Mouse (Mus musculus) myocyte (in vitro differentiated cells): ENCODE results near the gene Rd3l. TPM values are rescaled to one million over a fixed set of nuclear protein-coding genes. Genes with fewer than 3 reads are reported as not detected.
"Not testable (repeated sequence)": the region's sequence is repeated elsewhere in the genome, so short reads cannot be mapped to it uniquely, and the experiment has no call there.

Experiments used
- H3K27me3 ChIP-seq: one replicate; pipeline ENCODE4 v1.6.1; 2011; ENCODE audit not compliant: control insufficient read depth, insufficient read depth, insufficient read length
- H3K36me3 ChIP-seq: one replicate; pipeline ENCODE4 v1.6.1; 2011; ENCODE audit not compliant: control insufficient read depth, insufficient read depth
- H3K4me2 ChIP-seq: one replicate; pipeline ENCODE4 v1.6.1; 2011; ENCODE audit warnings: low read depth, control low read depth
- H3K4me3 ChIP-seq: one replicate; pipeline ENCODE4 v1.5.1; 2011; ENCODE audit warnings: mild to moderate bottlenecking, control low read depth, moderate library complexity
- H3K79me2 ChIP-seq: one replicate; pipeline ENCODE4 v1.6.1; 2011; ENCODE audit not compliant: control insufficient read depth, insufficient read depth
- H3ac ChIP-seq: one replicate; pipeline ENCODE4 v1.6.1; 2011; ENCODE audit not compliant: control insufficient read depth, insufficient read length
- CEBPB ChIP-seq: IDR thresholded peaks from 2 replicates; pipeline ENCODE4 v1.6.1; 2011; ENCODE audit warnings: mild to moderate bottlenecking, moderate library complexity; ENCODE audit not compliant: poor library complexity, insufficient read depth, severe bottlenecking
- E2F4 ChIP-seq: IDR thresholded peaks from one replicate; pipeline ENCODE4 v1.6.1; 2011; ENCODE audit warnings: mild to moderate bottlenecking, control low read depth, moderate library complexity; ENCODE audit not compliant: insufficient read depth
- MAX ChIP-seq: IDR thresholded peaks from one replicate; pipeline ENCODE4 v1.6.1; 2011; ENCODE audit warnings: low read depth, mild to moderate bottlenecking, control low read depth
- MYOD1 ChIP-seq, 3 experiments: IDR thresholded peaks; one replicate each; pipeline ENCODE4 v1.6.1; 2011; ENCODE audit warnings: control low read depth in 2 of 3, low read depth in 2 of 3, mild to moderate bottlenecking in 2 of 3, moderate library complexity in 1 of 3; ENCODE audit not compliant: insufficient read length in 2 of 3, control insufficient read depth in 1 of 3
- MYOG ChIP-seq, 3 experiments: IDR thresholded peaks; one replicate each; pipeline ENCODE4 v1.6.1; 2011; ENCODE audit warnings: control low read depth in 2 of 3, low read depth in 2 of 3, mild to moderate bottlenecking in 2 of 3; ENCODE audit not compliant: insufficient read length in 2 of 3, control insufficient read depth in 1 of 3, insufficient read depth in 1 of 3
- POLR2A ChIP-seq: IDR thresholded peaks from one replicate; pipeline ENCODE4 v1.6.1; 2011; ENCODE audit warnings: low read depth, mild to moderate bottlenecking, control low read depth, moderate library complexity; ENCODE audit not compliant: insufficient read length
- POLR2AphosphoS2 ChIP-seq: IDR thresholded peaks from one replicate; pipeline ENCODE4 v1.6.1; 2011; ENCODE audit warnings: low read depth, control low read depth; ENCODE audit not compliant: insufficient read length
- REST ChIP-seq: IDR thresholded peaks from one replicate; pipeline ENCODE4 v1.6.1; 2011; ENCODE audit warnings: mild to moderate bottlenecking, control low read depth, moderate library complexity; ENCODE audit not compliant: insufficient read depth, insufficient read length
- SRF ChIP-seq: IDR thresholded peaks from one replicate; pipeline ENCODE4 v1.6.1; 2011; ENCODE audit warnings: low read depth; ENCODE audit not compliant: control insufficient read depth, insufficient read length
- TCF12 ChIP-seq: IDR thresholded peaks from one replicate; pipeline ENCODE4 v1.6.1; 2011; ENCODE audit warnings: mild to moderate bottlenecking, control low read depth; ENCODE audit not compliant: poor library complexity, insufficient read depth, severe bottlenecking
- TCF3 ChIP-seq: IDR thresholded peaks from one replicate; pipeline ENCODE4 v1.6.1; 2011; ENCODE audit warnings: low read depth, control low read depth; ENCODE audit not compliant: insufficient read length
- USF1 ChIP-seq: IDR thresholded peaks from one replicate; pipeline ENCODE4 v1.6.1; 2011; ENCODE audit warnings: low read depth, mild to moderate bottlenecking, control low read depth, moderate library complexity
- polyA plus RNA-seq: library from polyadenylated mRNA; unstranded; fragments of >200 nt; fragmentation: generic; extraction: Trizol; gene quantifications from one replicate; pipeline ENCODE4 v1.2.1, GENCODE M21; 2012; ENCODE audit warnings: missing spikeins

The Rd3l gene
- polyA plus RNA-seq, 1 experiment, result not detected

GRCm38 (mm10) chr12:111945115-111945514, 36.0 kb downstream of the Rd3l start:
- Histone ChIP-seq H3K4me2 (no peak overlapping the region), H3K36me3 (no peaks in the 10 kb centered on the region), H3K79me2 (no peaks in the 10 kb centered on the region), H3ac (no peak overlapping the region), H3K4me3 (no peak overlapping the region), H3K27me3 (no peaks in the 10 kb centered on the region)
- TF ChIP-seq SRF, result no peak
- TF ChIP-seq MYOG (IDR thresholded peaks at IDR 0.05; ENCODE audit: control insufficient read depth in 1 of 3, insufficient read depth in 1 of 3, insufficient read length in 2 of 3, low read depth in 2 of 3), result peak in 1 of 3 experiments; percentile 44
- TF ChIP-seq REST, result no peak
- peak in 1 of 3 experiments; percentile 25 for TF ChIP-seq MYOD1 (IDR thresholded peaks at IDR 0.05; ENCODE audit: control insufficient read depth in 1 of 3, insufficient read length in 2 of 3, low read depth in 2 of 3)

GRCm38 (mm10) chr12:111944065-111944987, 36.8 kb downstream of the Rd3l start:
- H3K4me2 ChIP-seq, result peak overlapping the region; percentile 22
- H3K27me3 ChIP-seq, H3K79me2 ChIP-seq, H3ac ChIP-seq, H3K4me3 ChIP-seq, H3K36me3 ChIP-seq: not testable (repeated sequence)

- H3K4me2 ChIP-seq, result peak overlapping the region; percentile 22
- no peak overlapping the region for H3K4me3 ChIP-seq
- H3K27me3 ChIP-seq, result no peaks in the 10 kb centered on the region
- TF ChIP-seq CEBPB (no peak), REST (no peak), POLR2AphosphoS2 (no peak), SRF (no peak), MYOD1 (IDR thresholded peaks at IDR 0.05; ENCODE audit: control insufficient read depth in 1 of 3, insufficient read length in 2 of 3, low read depth in 2 of 3) (no peak), MYOG (IDR thresholded peaks at IDR 0.05; ENCODE audit: control insufficient read depth in 1 of 3, insufficient read depth in 1 of 3, insufficient read length in 2 of 3, low read depth in 2 of 3) (no peak), TCF3 (no peak), MAX (no peak), USF1 (no peak), POLR2A (no peak), TCF12 (no peak), E2F4 (no peak)
- no peaks in the 10 kb centered on the region for H3K79me2 ChIP-seq
- H3K36me3 ChIP-seq, result no peaks in the 10 kb centered on the region
- H3ac ChIP-seq, result no peak overlapping the region
Measured at GRCm38 (mm10) chr12:111943421-111944064, 37.6 kb downstream of the Rd3l start.

- no peak overlapping the region for H3K4me3 ChIP-seq
- no peaks in the 10 kb centered on the region for H3K36me3 ChIP-seq
- no peak overlapping the region for H3ac ChIP-seq
- TF ChIP-seq MYOD1 (IDR thresholded peaks at IDR 0.05; ENCODE audit: control insufficient read depth in 1 of 3, insufficient read length in 2 of 3, low read depth in 2 of 3) (no peak), TCF12 (no peak), USF1 (no peak), MYOG (IDR thresholded peaks at IDR 0.05; ENCODE audit: control insufficient read depth in 1 of 3, insufficient read depth in 1 of 3, insufficient read length in 2 of 3, low read depth in 2 of 3) (no peak), SRF (no peak), CEBPB (no peak), MAX (no peak), REST (no peak), POLR2A (no peak)
- H3K27me3 ChIP-seq, result no peaks in the 10 kb centered on the region
- peak overlapping the region; percentile 24 for H3K4me2 ChIP-seq
- no peaks in the 10 kb centered on the region for H3K79me2 ChIP-seq
Measured at GRCm38 (mm10) chr12:111938623-111939177, 42.4 kb downstream of the Rd3l start.

- Histone ChIP-seq H3K27me3 (no peaks in the 10 kb centered on the region), H3K36me3 (no peaks in the 10 kb centered on the region), H3K4me2 (no peak overlapping the region), H3ac (no peak overlapping the region), H3K79me2 (no peaks in the 10 kb centered on the region), H3K4me3 (no peak overlapping the region)
- TF ChIP-seq CEBPB (no peak), USF1 (no peak), TCF3 (no peak), E2F4 (no peak), MAX (no peak), POLR2AphosphoS2 (no peak), REST (no peak), TCF12 (no peak), SRF (no peak), MYOD1 (IDR thresholded peaks at IDR 0.05; ENCODE audit: control insufficient read depth in 1 of 3, insufficient read length in 2 of 3, low read depth in 2 of 3) (no peak), MYOG (IDR thresholded peaks at IDR 0.05; ENCODE audit: control insufficient read depth in 1 of 3, insufficient read depth in 1 of 3, insufficient read length in 2 of 3, low read depth in 2 of 3) (no peak), POLR2A (no peak)
Measured at GRCm38 (mm10) chr12:111936706-111937550, 44.2 kb downstream of the Rd3l start.
